Mouse (Mus musculus): Measurements from ENCODE around the gene Cenpc1. TPM values are rescaled to one million over a fixed set of nuclear protein-coding genes. Genes with fewer than 3 reads are reported as not detected.

Gene Cenpc1
- polyA plus RNA-seq, 2 experiments: 18.9 to 26.4 TPM

DNA sequence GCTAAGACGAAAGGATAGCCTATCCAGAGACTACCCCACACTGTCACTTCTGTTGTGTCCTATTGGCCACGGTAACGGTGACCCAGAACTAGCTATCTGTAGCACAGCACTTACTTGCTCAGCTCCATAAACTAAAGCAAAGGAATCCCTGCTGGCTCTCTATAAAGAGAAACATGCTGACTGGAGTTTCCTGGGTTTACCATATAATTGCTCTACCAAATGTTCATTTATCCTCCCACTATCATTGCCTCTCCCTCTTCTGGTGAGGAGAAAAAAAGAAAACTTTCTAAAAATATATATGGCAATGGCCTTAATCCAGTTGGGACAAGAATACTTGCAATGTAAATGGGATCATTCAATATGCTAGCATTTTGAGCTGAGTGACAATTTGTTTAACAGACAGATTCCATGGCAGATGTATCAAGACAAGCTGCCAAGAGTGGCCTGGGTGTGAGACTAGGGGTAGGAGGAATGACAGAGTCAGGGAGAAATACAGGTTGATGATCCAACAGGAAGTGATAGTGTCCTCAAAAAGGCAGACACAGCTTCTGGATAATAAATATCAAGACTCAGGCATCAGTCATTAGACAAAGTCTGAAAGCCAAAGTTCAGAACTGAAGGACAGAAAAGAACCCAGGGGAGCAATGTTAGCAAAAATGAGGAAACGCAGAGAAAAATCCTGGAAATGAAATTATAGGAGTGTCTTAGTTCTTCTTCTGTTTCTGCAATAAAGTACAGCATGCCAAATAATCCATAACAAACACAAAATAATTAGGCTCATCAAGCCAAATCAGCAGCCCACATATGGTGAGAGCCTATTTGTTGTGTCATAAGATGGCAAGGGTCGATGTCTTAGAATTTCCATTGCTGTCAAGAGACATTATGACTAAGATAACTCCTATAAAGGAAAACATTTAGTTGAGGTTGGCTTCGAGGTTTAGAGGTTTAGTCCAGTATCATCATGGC lies 68.6 kb downstream of the Cenpc1 start:
- H3K9ac ChIP-seq (ENCODE audit: low read depth, low read length, severe bottlenecking): no peak overlapping the region
- no peak for TF ChIP-seq POLR2A (IDR thresholded peaks at IDR 0.05; ENCODE audit: borderline replicate concordance, extremely low read depth, insufficient read depth, insufficient read length)
- no peaks in the 10 kb centered on the region for H3K27me3 ChIP-seq (ENCODE audit: control insufficient read depth, insufficient read depth, low read length)
- ATAC-seq (ENCODE audit: low FRiP score, low read depth) (peak; percentile 23; the same call in 1 of the 2 replicates), DNase-seq (ENCODE audit: low spot score) (no peak)
- H3K4me1 ChIP-seq (ENCODE audit: control insufficient read depth, insufficient read depth, low read length): no peaks in the 10 kb centered on the region
- no peak overlapping the region for H3K4me2 ChIP-seq (replicated peaks; ENCODE audit: low read depth, low read length, severe bottlenecking)
- no peak overlapping the region for H3K4me3 ChIP-seq (replicated peaks; ENCODE audit: low read length)
- no peaks in the 10 kb centered on the region for H3K9me3 ChIP-seq (ENCODE audit: control insufficient read depth, low read length)
- no peak overlapping the region for H3K27ac ChIP-seq (replicated peaks; ENCODE audit: low read depth, low read length)
- no peaks in the 10 kb centered on the region for H3K36me3 ChIP-seq (ENCODE audit: control insufficient read depth, insufficient read depth, low read length)
- 84% methylated on average over 6 of the region's 6 CpGs for WGBS

DNA sequence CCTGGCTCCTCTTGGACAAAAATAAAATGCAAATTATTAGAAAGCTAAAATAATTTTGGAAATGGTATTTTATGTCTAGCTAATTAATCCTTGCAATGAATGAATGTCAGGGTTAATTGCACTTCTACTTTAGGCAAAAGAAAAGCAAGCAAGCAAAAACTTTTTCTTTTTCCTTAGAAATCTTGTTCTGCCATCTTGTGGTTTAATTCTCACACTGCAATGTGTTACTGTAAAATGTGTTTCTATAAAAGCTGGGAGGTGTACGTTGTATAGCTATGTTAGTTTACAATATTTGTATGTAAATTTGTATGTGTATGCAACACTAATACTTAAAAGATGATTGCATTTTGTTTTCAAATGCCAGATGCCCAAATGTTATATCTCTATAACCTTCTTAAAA lies 70.8 kb downstream of the Cenpc1 start:
- H3K27me3 ChIP-seq (ENCODE audit: control insufficient read depth, insufficient read depth, low read length): no peaks in the 10 kb centered on the region
- no peak for ATAC-seq (ENCODE audit: low FRiP score, low read depth)
- H3K9ac ChIP-seq (ENCODE audit: low read depth, low read length, severe bottlenecking): no peak overlapping the region
- no peak overlapping the region for H3K27ac ChIP-seq (replicated peaks; ENCODE audit: low read depth, low read length)
- WGBS: 48% methylated on average over 1 of the region's 1 CpGs
- DNase-seq (ENCODE audit: low spot score): peak; percentile 26
- H3K4me2 ChIP-seq (replicated peaks; ENCODE audit: low read depth, low read length, severe bottlenecking): no peak overlapping the region
- TF ChIP-seq POLR2A (IDR thresholded peaks at IDR 0.05; ENCODE audit: borderline replicate concordance, extremely low read depth, insufficient read depth, insufficient read length): no peak
- no peaks in the 10 kb centered on the region for H3K9me3 ChIP-seq (ENCODE audit: control insufficient read depth, low read length)
- H3K36me3 ChIP-seq (ENCODE audit: control insufficient read depth, insufficient read depth, low read length): no peaks in the 10 kb centered on the region
- H3K4me1 ChIP-seq (ENCODE audit: control insufficient read depth, insufficient read depth, low read length): no peaks in the 10 kb centered on the region
- H3K4me3 ChIP-seq (replicated peaks; ENCODE audit: low read length): no peak overlapping the region

DNA sequence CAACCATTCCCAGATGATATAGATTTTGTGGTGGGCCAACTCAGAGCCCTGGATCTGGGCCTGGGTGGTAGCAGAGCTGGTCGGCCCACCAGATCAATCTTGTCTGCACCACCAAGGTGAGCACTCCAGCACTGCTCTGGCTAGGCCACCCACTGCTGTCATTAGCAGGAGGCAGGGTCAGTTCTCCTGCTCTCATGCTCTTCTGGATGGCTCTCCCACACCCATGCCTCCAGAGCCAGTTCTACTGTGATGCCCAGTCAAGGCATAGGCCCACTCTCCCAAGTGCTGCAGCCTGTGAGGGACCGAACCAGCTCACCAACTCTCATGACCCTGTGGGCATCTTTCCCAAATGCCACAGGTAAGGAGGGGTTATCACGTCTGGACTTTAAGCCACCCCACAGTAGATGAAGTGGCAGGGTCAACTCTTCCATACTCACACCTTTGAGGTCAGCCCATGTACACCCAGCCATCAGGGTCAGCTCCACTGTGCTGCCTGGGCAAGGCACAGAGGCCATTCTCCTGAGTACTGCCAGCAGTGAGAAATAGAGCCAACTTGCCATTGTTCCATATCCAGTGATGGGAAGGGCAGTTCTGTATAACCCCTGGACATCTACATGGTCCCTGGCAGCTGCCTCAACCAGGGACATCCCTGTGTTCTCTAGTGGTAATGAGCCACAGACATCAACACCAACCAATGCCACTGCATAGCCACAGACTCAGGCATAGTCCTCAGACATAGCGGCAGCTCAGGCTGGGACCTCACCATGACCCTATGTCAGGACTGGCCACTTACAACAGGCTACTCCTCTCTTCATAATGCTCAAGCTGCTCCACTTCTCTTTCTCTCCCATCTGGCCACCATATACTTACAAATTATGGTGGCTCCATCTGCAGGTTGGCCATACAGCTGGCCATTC lies 72.3 kb downstream of the Cenpc1 start:
- no peak for ATAC-seq (ENCODE audit: low FRiP score, low read depth)
- Histone ChIP-seq H3K36me3 (ENCODE audit: control insufficient read depth, insufficient read depth, low read length) (no peaks in the 10 kb centered on the region), H3K9me3 (ENCODE audit: control insufficient read depth, low read length) (no peaks in the 10 kb centered on the region), H3K27ac (replicated peaks; ENCODE audit: low read depth, low read length) (no peak overlapping the region), H3K4me2 (replicated peaks; ENCODE audit: low read depth, low read length, severe bottlenecking) (no peak overlapping the region), H3K27me3 (ENCODE audit: control insufficient read depth, insufficient read depth, low read length) (no peaks in the 10 kb centered on the region), H3K9ac (ENCODE audit: low read depth, low read length, severe bottlenecking) (no peak overlapping the region), H3K4me3 (replicated peaks; ENCODE audit: low read length) (no peak overlapping the region), H3K4me1 (ENCODE audit: control insufficient read depth, insufficient read depth, low read length) (no peaks in the 10 kb centered on the region)
- TF ChIP-seq POLR2A (IDR thresholded peaks at IDR 0.05; ENCODE audit: borderline replicate concordance, extremely low read depth, insufficient read depth, insufficient read length): no peak
- no peak for DNase-seq (ENCODE audit: low spot score)
- WGBS: 91% methylated on average over 4 of the region's 4 CpGs

DNA sequence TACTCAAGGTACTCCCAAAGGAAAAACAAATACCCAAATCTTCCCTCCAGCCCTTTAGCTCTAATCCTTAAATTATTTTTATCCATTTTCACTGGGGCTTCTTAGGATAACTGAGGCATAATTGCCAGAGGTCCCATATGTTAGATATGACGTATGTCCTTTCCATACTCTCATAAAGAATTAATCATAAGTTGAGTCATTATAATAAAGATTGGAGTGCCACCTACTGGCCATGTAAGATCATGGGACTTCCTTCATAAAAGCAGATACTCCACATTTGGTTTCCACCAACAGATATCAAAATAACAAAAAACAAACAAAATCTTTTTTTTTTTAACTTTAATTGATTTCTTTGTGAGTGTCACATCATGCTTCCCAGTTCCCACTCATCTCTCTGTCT lies 73.3 kb downstream of the Cenpc1 start:
- Histone ChIP-seq H3K27ac (replicated peaks; ENCODE audit: low read depth, low read length) (no peak overlapping the region), H3K9ac (ENCODE audit: low read depth, low read length, severe bottlenecking) (no peak overlapping the region), H3K4me3 (replicated peaks; ENCODE audit: low read length) (no peak overlapping the region), H3K4me2 (replicated peaks; ENCODE audit: low read depth, low read length, severe bottlenecking) (no peak overlapping the region), H3K27me3 (ENCODE audit: control insufficient read depth, insufficient read depth, low read length) (no peaks in the 10 kb centered on the region), H3K4me1 (ENCODE audit: control insufficient read depth, insufficient read depth, low read length) (no peaks in the 10 kb centered on the region), H3K36me3 (ENCODE audit: control insufficient read depth, insufficient read depth, low read length) (no peaks in the 10 kb centered on the region), H3K9me3 (ENCODE audit: control insufficient read depth, low read length) (no peaks in the 10 kb centered on the region)
- ATAC-seq (ENCODE audit: low FRiP score, low read depth) (no peak), DNase-seq (ENCODE audit: low spot score) (peak; percentile 61)
- WGBS: 27% methylated on average over 1 of the region's 1 CpGs
- TF ChIP-seq POLR2A (IDR thresholded peaks at IDR 0.05; ENCODE audit: borderline replicate concordance, extremely low read depth, insufficient read depth, insufficient read length): no peak

DNA sequence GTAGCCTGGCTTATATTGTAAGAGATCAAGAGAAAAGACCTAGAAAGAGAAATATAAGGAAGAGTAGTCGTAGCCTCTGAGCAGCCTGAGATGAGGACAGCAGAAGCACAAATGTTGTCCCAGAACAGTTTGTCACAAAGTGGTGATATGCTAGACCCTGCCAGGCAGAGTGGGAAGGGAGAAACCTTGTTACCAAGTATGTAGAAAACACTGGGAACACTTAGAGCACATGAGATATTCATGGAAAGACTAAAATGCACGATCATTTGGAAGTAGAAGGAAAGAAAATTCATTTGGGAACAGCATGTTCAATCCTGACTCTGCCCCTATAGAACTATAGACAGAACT lies 77.9 kb downstream of the Cenpc1 start:
- Histone ChIP-seq H3K27ac (replicated peaks; ENCODE audit: low read depth, low read length) (no peak overlapping the region), H3K4me1 (ENCODE audit: control insufficient read depth, insufficient read depth, low read length) (no peaks in the 10 kb centered on the region), H3K36me3 (ENCODE audit: control insufficient read depth, insufficient read depth, low read length) (no peaks in the 10 kb centered on the region), H3K4me2 (replicated peaks; ENCODE audit: low read depth, low read length, severe bottlenecking) (no peak overlapping the region), H3K9me3 (ENCODE audit: control insufficient read depth, low read length) (no peaks in the 10 kb centered on the region), H3K27me3 (ENCODE audit: control insufficient read depth, insufficient read depth, low read length) (no peaks in the 10 kb centered on the region), H3K9ac (ENCODE audit: low read depth, low read length, severe bottlenecking) (no peak overlapping the region), H3K4me3 (replicated peaks; ENCODE audit: low read length) (no peak overlapping the region)
- WGBS: 84% methylated on average over 2 of the region's 2 CpGs
- TF ChIP-seq POLR2A (IDR thresholded peaks at IDR 0.05; ENCODE audit: borderline replicate concordance, extremely low read depth, insufficient read depth, insufficient read length): no peak
- ATAC-seq (ENCODE audit: low FRiP score, low read depth) (no peak), DNase-seq (ENCODE audit: low spot score) (no peak)
